Mouse (Mus musculus) heart, embryonic 13.5 days (tissue): Measurements from ENCODE around the gene Stambpl1. TPM values are rescaled to one million over a fixed set of nuclear protein-coding genes. Genes with fewer than 3 reads are reported as not detected.

Experiments used
- ATAC-seq: fragments of 200-750 bp; cut with Nextera tagmentation; 2 replicates; pipeline ENCODE4 v1.8.0; 2017; ENCODE audit warnings: moderate TSS enrichment; ENCODE audit not compliant: insufficient number of reproducible peaks, low FRiP score, low TSS enrichment; ENCODE audit errors: extremely low read depth
- H3K27ac ChIP-seq: fragments of 300-500 bp; sonication (generic); replicated peaks from 2 replicates; pipeline ENCODE4 v1.5.1; 2015; ENCODE audit warnings: moderate library complexity, mild to moderate bottlenecking, inconsistent platforms
- H3K27me3 ChIP-seq: fragments of 300-500 bp; sonication (generic); replicated peaks from 2 replicates; pipeline ENCODE4 v1.6.1; 2015; ENCODE audit warnings: mild to moderate bottlenecking, inconsistent platforms
- H3K36me3 ChIP-seq: fragments of 300-500 bp; sonication (generic); 2 replicates; pipeline ENCODE4 v1.6.1; 2015; ENCODE audit warnings: mild to moderate bottlenecking, inconsistent platforms
- H3K4me1 ChIP-seq: fragments of 300-500 bp; sonication (generic); 2 replicates; pipeline ENCODE4 v1.6.1; 2015; ENCODE audit warnings: inconsistent platforms
- H3K4me2 ChIP-seq: fragments of 300-500 bp; sonication (generic); 2 replicates; pipeline ENCODE4 v1.6.1; 2015; ENCODE audit warnings: inconsistent platforms, mild to moderate bottlenecking, moderate library complexity
- H3K4me3 ChIP-seq: fragments of 300-500 bp; sonication (generic); 2 replicates; pipeline ENCODE4 v1.5.1; 2015; ENCODE audit warnings: moderate library complexity, mild to moderate bottlenecking, inconsistent platforms
- H3K9ac ChIP-seq: fragments of 300-500 bp; sonication (generic); 2 replicates; pipeline ENCODE4 v1.6.1; 2015; ENCODE audit warnings: inconsistent platforms, mild to moderate bottlenecking, moderate library complexity
- H3K9me3 ChIP-seq: fragments of 300-500 bp; sonication (generic); 2 replicates; pipeline ENCODE4 v1.6.1; 2016; ENCODE audit warnings: inconsistent platforms
- WGBS: fragments of 180-500 bp; shearing (Covaris S2); methylation state at CpG from one replicate; pipeline ENCODE4 v1.1.7; 2015; ENCODE audit warnings: mixed read lengths; 5-methylcytosine and 5-hydroxymethylcytosine counted together
- polyA plus RNA-seq: library from polyadenylated mRNA; unstranded; fragments of >200 nt; fragmentation: Nextera tagmentation; extraction: Ambion mirVana; gene quantifications from 2 replicates; pipeline ENCODE4 v1.2.1, GENCODE M21; 2015

The Stambpl1 gene
- polyA plus RNA-seq, 1 experiment from 2014 or later = 5.5 TPM

DNA sequence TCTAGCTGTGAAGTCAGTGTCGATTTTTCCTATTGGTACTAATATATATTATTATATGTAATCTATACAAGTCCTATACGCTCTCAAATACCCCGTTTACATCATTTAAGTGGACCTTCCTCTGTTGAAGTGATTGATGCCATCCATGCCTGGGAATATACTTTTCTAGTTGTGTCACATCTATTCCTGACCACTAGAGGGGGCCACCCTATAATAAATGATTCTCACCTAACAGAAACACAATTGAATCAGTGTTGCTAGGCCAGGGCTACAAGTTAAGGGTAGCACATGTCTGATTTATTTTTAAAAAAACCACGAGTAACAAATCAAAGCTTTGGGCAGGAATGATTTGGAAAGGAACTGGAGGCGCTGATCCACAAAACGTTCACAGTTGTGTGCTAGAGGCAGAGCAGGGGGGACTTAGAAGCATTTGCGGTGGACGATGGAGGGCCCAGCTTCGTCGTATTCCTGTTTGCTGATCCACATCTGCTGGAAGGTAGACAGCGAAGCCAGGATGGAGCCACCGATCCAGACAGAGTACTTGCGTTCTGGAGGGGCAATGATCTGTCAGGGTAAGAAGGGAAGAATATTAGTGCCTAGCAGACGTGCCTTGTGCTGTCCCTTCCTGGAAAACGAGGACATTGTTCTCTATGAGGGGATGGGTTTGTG is 49.4 kb downstream of the Stambpl1 start:
- no peak for ATAC-seq
- Histone ChIP-seq H3K9me3 (no peaks in the 10 kb centered on the region), H3K27me3 (no peaks in the 10 kb centered on the region), H3K4me3 (no peak overlapping the region), H3K27ac (no peak overlapping the region), H3K9ac (no peak overlapping the region), H3K4me2 (no peak overlapping the region), H3K36me3 (peaks cover 73% of the 10 kb centered on the region), H3K4me1 (no peaks in the 10 kb centered on the region)
- WGBS = 62% methylated on average over 15 of the region's 15 CpGs

DNA sequence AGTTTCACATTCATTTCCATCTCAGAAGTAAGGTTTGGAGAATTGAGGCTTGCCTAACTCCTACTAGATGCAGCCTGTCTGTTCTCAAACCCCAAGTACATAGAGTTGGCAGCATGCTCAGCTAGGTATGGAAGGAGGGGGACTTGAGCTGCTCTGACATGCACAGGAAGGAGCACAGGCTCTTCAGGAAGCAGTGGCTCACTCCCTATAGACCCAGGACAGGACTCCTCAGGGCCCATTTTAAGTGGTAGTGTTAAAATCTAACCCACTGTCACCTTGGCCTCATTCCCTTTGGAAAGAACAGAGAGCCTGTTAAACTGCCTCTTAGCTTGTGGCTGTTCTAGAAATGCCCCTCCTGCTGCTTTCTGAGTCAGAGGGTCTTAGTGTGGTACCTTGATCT is 50.9 kb downstream of the Stambpl1 start:
- ATAC-seq = no peak
- H3K27ac ChIP-seq = no peak overlapping the region
- no peak overlapping the region for H3K4me3 ChIP-seq
- H3K36me3 ChIP-seq = peaks cover 75% of the 10 kb centered on the region
- H3K4me2 ChIP-seq = no peak overlapping the region
- H3K4me1 ChIP-seq = no peaks in the 10 kb centered on the region
- 0 out of 2 replicates have a peak, but pooled peaks cover 6% of the 10 kb centered on the region for H3K27me3 ChIP-seq
- no peak overlapping the region for H3K9ac ChIP-seq
- H3K9me3 ChIP-seq = no peaks in the 10 kb centered on the region

DNA sequence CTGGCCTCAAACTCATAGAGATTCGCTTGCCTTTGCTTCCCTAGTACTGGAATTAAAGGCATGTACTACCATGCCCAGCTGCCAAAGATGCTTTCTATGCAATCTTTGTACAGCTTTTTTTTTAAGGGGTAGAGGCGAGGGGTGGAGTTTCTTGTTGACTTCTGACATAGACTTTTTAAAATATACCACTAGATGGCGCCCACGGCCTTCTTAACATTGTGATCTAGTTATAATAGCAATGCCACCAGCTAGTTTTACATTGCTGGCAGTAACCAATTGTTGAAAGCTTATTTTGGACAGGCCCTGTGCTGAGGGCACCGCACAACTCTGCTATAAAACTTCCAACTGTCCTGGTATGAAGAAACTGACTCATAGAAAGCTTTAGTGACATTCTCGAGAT is 52.0 kb downstream of the Stambpl1 start:
- Histone ChIP-seq H3K4me3 (no peak overlapping the region), H3K9ac (no peak overlapping the region), H3K27me3 (0 out of 2 replicates have a peak, but pooled peaks cover 6% of the 10 kb centered on the region), H3K4me1 (no peaks in the 10 kb centered on the region), H3K36me3 (peaks cover 84% of the 10 kb centered on the region), H3K4me2 (no peak overlapping the region), H3K9me3 (no peaks in the 10 kb centered on the region), H3K27ac (no peak overlapping the region)
- 22% methylated on average over 6 of the region's 6 CpGs for WGBS
- ATAC-seq = no peak

DNA sequence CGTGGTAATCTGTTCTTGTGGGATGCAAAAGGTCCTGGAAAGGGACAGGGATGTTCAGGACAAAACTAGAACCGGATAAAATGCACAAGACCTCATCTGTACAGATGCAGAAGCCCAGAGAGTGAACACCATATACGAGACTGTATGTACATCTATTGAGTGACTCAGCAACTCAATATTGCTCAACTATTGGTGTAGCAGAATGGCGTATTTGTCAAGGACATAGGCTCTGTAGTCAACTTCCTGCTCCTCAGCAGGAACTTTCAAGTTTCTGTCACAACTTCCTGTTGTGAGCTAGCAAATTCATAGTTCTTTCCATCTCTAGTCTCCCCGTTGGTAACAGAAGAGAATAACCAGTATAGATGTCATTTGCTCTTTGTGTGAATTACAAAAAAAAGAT is 56.5 kb downstream of the Stambpl1 start:
- peaks cover 9% of the 10 kb centered on the region for H3K4me1 ChIP-seq
- no peak overlapping the region for H3K9ac ChIP-seq
- ATAC-seq = no peak
- no peak overlapping the region for H3K4me3 ChIP-seq
- H3K27me3 ChIP-seq = peaks cover 30% of the 10 kb centered on the region
- WGBS = 76% methylated on average over 5 of the region's 5 CpGs
- no peak overlapping the region for H3K4me2 ChIP-seq
- H3K9me3 ChIP-seq = no peaks in the 10 kb centered on the region
- peaks cover 72% of the 10 kb centered on the region for H3K36me3 ChIP-seq
- H3K27ac ChIP-seq = no peak overlapping the region

DNA sequence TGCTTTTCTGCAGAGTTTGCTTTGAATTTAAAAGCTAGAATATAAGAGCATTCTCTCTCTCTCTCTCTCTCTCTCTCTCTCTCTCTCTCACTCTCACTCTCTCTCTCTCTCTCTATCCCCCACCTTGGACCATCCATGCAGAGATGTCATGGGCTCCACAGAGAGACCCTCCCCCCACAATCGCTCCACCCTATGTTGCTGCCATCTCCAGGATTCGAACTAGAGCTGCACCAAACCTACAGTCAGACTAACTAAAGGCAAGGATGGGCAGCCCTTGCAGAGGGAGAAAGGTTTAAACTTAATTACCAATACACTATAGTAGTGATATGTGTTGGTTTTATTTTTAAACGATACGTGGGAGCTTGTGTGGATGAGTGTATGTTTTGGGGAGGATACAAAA is 58.6 kb downstream of the Stambpl1 start:
- H3K4me2 ChIP-seq = no peak overlapping the region
- H3K4me1 ChIP-seq = peaks cover 28% of the 10 kb centered on the region
- no peak overlapping the region for H3K27ac ChIP-seq
- peaks cover 57% of the 10 kb centered on the region for H3K36me3 ChIP-seq
- no peak for ATAC-seq
- no peaks in the 10 kb centered on the region for H3K9me3 ChIP-seq
- peaks cover 30% of the 10 kb centered on the region for H3K27me3 ChIP-seq
- WGBS = 78% methylated on average over 4 of the region's 4 CpGs
- no peak overlapping the region for H3K4me3 ChIP-seq
- H3K9ac ChIP-seq = no peak overlapping the region

DNA sequence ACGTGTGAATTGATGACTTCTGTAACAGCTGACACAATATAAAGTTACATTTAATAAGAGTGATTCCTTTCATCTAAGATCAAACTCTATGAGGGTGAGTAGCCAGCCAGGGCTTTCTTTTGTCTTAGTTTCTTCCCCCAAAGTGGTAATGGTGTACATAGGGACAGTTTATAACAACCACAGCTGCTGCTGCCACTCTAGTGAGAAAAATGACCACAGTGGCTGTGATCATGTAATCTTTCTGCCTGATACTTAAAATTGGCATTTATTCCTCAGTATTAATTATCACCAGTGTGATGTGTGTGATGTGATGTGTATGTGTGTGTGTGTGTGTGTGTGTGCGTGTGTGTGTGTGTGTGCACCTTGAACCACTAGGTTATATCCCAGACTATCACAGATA is 59.9 kb downstream of the Stambpl1 start:
- H3K4me3 ChIP-seq = no peak overlapping the region; the same call in 1 of the 2 replicates
- H3K27ac ChIP-seq = no peak overlapping the region
- no peak for ATAC-seq
- peaks cover 45% of the 10 kb centered on the region for H3K36me3 ChIP-seq
- H3K4me1 ChIP-seq = peaks cover 30% of the 10 kb centered on the region
- peak overlapping the region; percentile 50 for H3K9ac ChIP-seq
- H3K9me3 ChIP-seq = no peaks in the 10 kb centered on the region
- H3K27me3 ChIP-seq = peaks cover 31% of the 10 kb centered on the region
- whole genome bisulfite sequencing = 75% methylated on average over 2 of the region's 2 CpGs
- peak overlapping the region; percentile 70 for H3K4me2 ChIP-seq

DNA sequence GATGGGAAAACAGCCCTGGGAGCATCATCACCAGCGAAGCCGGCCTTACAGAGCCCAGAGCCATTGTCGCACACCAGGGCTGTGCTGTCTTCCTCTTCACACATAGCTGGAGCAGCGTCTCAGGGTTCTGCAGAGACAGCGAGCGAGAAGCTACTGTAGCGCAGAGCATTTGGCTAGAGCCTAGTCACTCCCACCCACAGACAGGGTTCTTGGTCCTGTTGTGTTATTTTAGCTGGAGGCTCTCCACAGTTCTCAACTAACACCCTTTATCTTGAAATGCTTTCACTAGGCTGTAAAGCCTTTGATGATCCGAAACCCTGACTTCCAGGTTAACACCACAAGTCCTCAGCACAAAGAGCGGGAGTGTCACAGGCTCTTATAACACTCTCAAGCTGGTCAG is 60.4 kb downstream of the Stambpl1 start:
- Histone ChIP-seq H3K27me3 (peaks cover 31% of the 10 kb centered on the region), H3K27ac (0 out of 2 replicates have a peak overlapping the region, but pooled peaks have one; percentile 3), H3K36me3 (peaks cover 39% of the 10 kb centered on the region), H3K4me2 (peak overlapping the region; percentile 70), H3K9me3 (no peaks in the 10 kb centered on the region), H3K9ac (peak overlapping the region; percentile 50), H3K4me3 (peak overlapping the region; percentile 59), H3K4me1 (peaks cover 30% of the 10 kb centered on the region)
- no peak for ATAC-seq
- WGBS = 23% methylated on average over 9 of the region's 9 CpGs

DNA sequence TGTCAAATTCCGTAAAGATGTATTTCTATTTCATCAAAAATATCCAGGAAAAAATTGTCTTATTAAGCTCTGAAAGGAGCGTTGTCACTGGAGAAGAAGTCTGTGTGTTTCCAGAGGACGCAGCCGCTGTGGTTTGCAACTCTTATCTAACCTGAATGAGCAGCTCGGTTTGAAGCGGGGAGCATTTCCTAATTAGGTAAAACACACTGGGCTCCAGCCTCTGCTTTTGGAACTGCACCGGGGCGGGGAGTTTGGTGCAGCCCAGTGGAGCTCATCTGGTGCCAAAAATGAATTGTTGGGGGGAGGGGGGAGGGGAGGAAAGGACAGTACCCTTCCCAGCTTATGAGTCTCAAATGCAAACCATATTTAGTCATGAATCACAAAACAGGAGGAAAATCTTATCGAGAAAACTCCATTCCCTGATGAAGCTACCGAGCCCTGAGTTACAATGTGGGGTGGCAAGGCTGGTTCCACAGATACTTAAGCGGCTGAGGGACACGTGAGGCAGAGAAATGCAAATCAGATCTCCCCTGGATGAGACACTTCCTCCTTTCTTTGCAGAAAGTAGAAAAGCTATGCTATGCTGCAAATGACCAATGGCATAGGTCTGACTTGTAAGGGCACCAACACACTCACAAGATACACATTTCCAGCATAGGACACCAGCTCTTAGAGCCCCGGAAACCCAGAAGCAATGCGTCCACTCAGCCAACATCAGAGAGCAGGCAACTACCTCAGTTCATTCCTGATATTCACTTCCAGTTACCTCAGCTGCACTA is 62.3 kb downstream of the Stambpl1 start:
- peak overlapping the region; percentile 59 for H3K4me3 ChIP-seq
- peak overlapping the region; percentile 81 for H3K9ac ChIP-seq
- H3K27ac ChIP-seq = peak overlapping the region; percentile 81
- no peak for ATAC-seq
- peaks cover 44% of the 10 kb centered on the region for H3K27me3 ChIP-seq
- no peaks in the 10 kb centered on the region for H3K9me3 ChIP-seq
- H3K4me1 ChIP-seq = peaks cover 30% of the 10 kb centered on the region
- 13% methylated on average over 14 of the region's 14 CpGs for WGBS
- H3K4me2 ChIP-seq = peak overlapping the region; percentile 70
- peaks cover 25% of the 10 kb centered on the region for H3K36me3 ChIP-seq

DNA sequence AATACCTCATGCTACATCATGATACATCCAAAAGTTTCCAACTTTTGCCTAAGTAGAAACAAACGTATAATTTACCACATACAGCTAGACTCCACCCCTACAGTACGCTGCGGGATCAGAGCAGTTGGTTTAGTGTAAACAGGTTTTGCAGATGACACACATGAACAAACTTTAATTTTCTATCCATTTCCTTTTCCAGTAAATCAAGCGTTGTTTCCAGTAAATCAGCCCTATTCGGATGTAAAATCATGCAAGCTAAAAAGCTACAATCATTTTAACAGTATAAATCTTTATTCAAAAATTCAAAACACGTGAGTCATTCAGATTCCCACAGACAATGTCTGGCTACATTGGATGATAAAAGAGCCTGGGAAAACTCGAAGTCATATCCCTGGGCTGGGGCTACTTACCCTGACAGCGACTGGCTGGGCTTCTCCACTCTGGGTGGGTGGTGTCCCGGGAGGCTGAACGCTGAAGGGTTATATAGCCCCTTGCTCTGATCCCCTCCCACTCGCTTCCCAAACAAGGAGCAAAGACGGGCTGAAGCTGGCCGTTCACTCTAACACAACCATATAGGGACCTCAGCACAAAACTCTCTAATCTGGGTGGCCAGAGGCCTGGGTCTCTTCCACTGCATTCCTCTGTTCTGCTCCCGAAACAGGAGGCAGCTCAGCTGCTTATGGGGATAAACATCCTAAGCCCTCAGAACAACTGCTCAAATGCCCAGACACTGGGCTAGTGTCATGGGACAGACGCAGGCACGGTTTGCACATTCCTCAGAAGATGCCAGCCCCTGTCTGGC is 63.1 kb downstream of the Stambpl1 start, which contains the start of gene Acta2:
Gene Acta2, minus strand, starts transcription at position 711 of the 802 bp plus-strand sequence.
- peak; percentile 75; the same call in 1 of the 2 replicates for ATAC-seq
- 24% methylated on average over 16 of the region's 16 CpGs for WGBS
- Histone ChIP-seq H3K4me2 (peak within 1 kb of the TSS; percentile 70), H3K36me3 (peaks cover 17% of the 10 kb centered on the region), H3K27me3 (peaks cover 42% of the 10 kb centered on the region), H3K9ac (peak within 1 kb of the TSS; percentile 81), H3K4me3 (peak within 1 kb of the TSS; percentile 59), H3K4me1 (peaks cover 30% of the 10 kb centered on the region), H3K27ac (peak within 1 kb of the TSS; percentile 81), H3K9me3 (no peaks in the 10 kb centered on the region)

DNA sequence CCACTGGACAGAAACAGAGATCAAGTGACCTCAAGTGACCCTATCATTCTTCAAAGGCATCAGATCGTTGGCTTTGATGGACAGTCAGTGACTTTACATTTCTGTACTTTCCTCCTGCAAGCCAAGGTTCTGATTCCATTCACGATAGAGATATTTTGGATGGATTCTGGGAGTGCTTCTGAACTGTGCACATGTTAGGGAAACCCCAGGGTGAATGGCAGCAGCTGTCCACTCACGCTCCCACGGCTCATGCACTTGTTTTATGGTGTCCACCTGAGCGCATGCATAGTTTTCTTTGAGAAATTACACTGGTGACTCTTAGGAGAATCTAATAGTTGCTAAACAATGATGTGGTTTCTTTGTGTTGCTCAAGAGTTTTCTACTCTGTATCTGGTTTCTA is 64.1 kb downstream of the Stambpl1 start:
- H3K27ac ChIP-seq = no peak overlapping the region
- H3K4me1 ChIP-seq = peaks cover 30% of the 10 kb centered on the region
- 69% methylated on average over 5 of the region's 5 CpGs for WGBS
- H3K4me3 ChIP-seq = no peak overlapping the region
- H3K36me3 ChIP-seq = peaks cover 13% of the 10 kb centered on the region
- no peak overlapping the region for H3K9ac ChIP-seq
- H3K4me2 ChIP-seq = no peak overlapping the region
- H3K27me3 ChIP-seq = peaks cover 37% of the 10 kb centered on the region
- ATAC-seq = no peak
- H3K9me3 ChIP-seq = no peaks in the 10 kb centered on the region

DNA sequence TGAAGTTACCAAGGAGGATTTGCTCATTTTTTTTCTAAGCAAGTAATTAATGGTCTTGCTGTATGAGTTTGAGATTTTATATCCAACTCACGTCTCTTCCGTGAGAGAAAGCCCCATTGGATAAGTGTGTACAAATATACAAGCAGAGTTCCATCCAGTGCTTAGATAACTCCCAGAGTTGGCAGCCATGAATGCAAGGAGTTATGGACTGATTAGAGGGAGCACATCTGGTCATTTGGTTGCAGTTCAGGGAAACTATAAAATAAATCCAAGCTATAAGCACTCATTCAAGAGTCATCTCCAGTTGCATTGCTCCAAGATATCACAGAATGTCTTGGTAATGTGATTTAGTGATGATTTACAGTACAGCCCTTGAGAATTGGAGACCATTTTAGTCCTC is 64.9 kb downstream of the Stambpl1 start:
- no peak for ATAC-seq
- Histone ChIP-seq H3K4me1 (peaks cover 25% of the 10 kb centered on the region), H3K36me3 (peaks cover 5% of the 10 kb centered on the region; the same call in 1 of the 2 replicates), H3K4me3 (no peak overlapping the region), H3K9ac (no peak overlapping the region), H3K9me3 (no peaks in the 10 kb centered on the region), H3K27me3 (peaks cover 32% of the 10 kb centered on the region), H3K27ac (no peak overlapping the region), H3K4me2 (no peak overlapping the region)
- 66% methylated on average over 2 of the region's 2 CpGs for WGBS
